Mouse (Mus musculus) stomach, embryonic 16.5 days (tissue): Measurements from ENCODE around the gene Irf1. TPM values are rescaled to one million over a fixed set of nuclear protein-coding genes. Genes with fewer than 3 reads are reported as not detected.
A peak's percentile ranks its signal among the peaks of the same experiment; 100 is the strongest.

Source experiments
- ATAC-seq: fragments of 200-750 bp; cut with Nextera tagmentation; 2 replicates; pipeline ENCODE4 v1.8.0; 2017; ENCODE audit warnings: moderate number of reproducible peaks, moderate TSS enrichment; ENCODE audit not compliant: insufficient read depth, low FRiP score
- H3K27ac ChIP-seq: fragments of 300-500 bp; sonication (generic); 2 replicates; pipeline ENCODE4 v1.5.1; 2014; ENCODE audit warnings: low read length
- H3K27me3 ChIP-seq: fragments of 300-500 bp; sonication (generic); 2 replicates; pipeline ENCODE4 v1.6.1; 2014; ENCODE audit warnings: low read length, control low read depth, mixed read lengths; ENCODE audit not compliant: control insufficient read depth, insufficient read depth
- H3K36me3 ChIP-seq: fragments of 300-500 bp; sonication (generic); 2 replicates; pipeline ENCODE4 v1.6.1; 2014; ENCODE audit warnings: low read length; ENCODE audit not compliant: control insufficient read depth, insufficient read depth
- H3K4me1 ChIP-seq: fragments of 300-500 bp; sonication (generic); 2 replicates; pipeline ENCODE4 v1.6.1; 2014; ENCODE audit warnings: low read length, control low read depth, mixed read lengths; ENCODE audit not compliant: control insufficient read depth, insufficient read depth
- H3K4me2 ChIP-seq: fragments of 300-500 bp; sonication (generic); 2 replicates; pipeline ENCODE4 v1.6.1; 2014; ENCODE audit warnings: low read depth, low read length, mixed read lengths
- H3K4me3 ChIP-seq: fragments of 300-500 bp; sonication (generic); replicated peaks from 2 replicates; pipeline ENCODE4 v1.5.1; 2014; ENCODE audit warnings: mild to moderate bottlenecking, low read length
- H3K9ac ChIP-seq: fragments of 300-500 bp; sonication (generic); 2 replicates; pipeline ENCODE4 v1.6.1; 2014; ENCODE audit warnings: low read length
- H3K9me3 ChIP-seq: fragments of 300-500 bp; sonication (generic); replicated peaks from 2 replicates; pipeline ENCODE4 v1.6.1; 2016; ENCODE audit warnings: low read length, control low read depth; ENCODE audit not compliant: control insufficient read depth
- WGBS: fragments of 180-500 bp; shearing (Covaris S2); extraction: QIAGEN DNeasy Blood & Tissue Kit; methylation state at CpG from one replicate; pipeline ENCODE4 v1.1.7; 2014; 5-methylcytosine and 5-hydroxymethylcytosine counted together
- polyA plus RNA-seq: library from polyadenylated mRNA; unstranded; fragments of >200 nt; fragmentation: Nextera tagmentation; extraction: Ambion mirVana; gene quantifications from 2 replicates; pipeline ENCODE4 v1.2.1, GENCODE M21; 2015

The Irf1 gene
- polyA plus RNA-seq, 1 experiment from 2014 or later, result 25.8 TPM

- peaks cover 5% of the 10 kb centered on the region for H3K4me1 ChIP-seq
- no peak for ATAC-seq
- no peaks in the 10 kb centered on the region for H3K9me3 ChIP-seq
- H3K4me2 ChIP-seq, result no peak overlapping the region
- H3K36me3 ChIP-seq, result no peaks in the 10 kb centered on the region
- H3K9ac ChIP-seq, result no peak overlapping the region
- no peak overlapping the region for H3K4me3 ChIP-seq
- H3K27me3 ChIP-seq, result no peaks in the 10 kb centered on the region
- WGBS, result 71% methylated on average over 13 of the region's 13 CpGs
- 0 out of 2 replicates have a peak overlapping the region, but pooled peaks have one; percentile 18 for H3K27ac ChIP-seq
Observed at GRCm38 (mm10) chr11:53786058-53787031, 16.5 kb downstream of the Irf1 start.

GRCm38 (mm10) chr11:53788196-53788595, 18.4 kb downstream of the Irf1 start:
- H3K4me3 ChIP-seq, result no peak overlapping the region
- H3K9me3 ChIP-seq, result no peaks in the 10 kb centered on the region; the same call in 1 of the 2 replicates
- WGBS, result 71% methylated on average over 8 of the region's 8 CpGs
- no peak overlapping the region for H3K4me2 ChIP-seq
- H3K36me3 ChIP-seq, result no peaks in the 10 kb centered on the region
- H3K27ac ChIP-seq, result no peak overlapping the region
- no peaks in the 10 kb centered on the region; the same call in none of the 2 replicates for H3K4me1 ChIP-seq
- H3K27me3 ChIP-seq, result no peaks in the 10 kb centered on the region
- no peak for ATAC-seq
- no peak overlapping the region for H3K9ac ChIP-seq

- H3K4me3 ChIP-seq, result no peak overlapping the region
- no peaks in the 10 kb centered on the region for H3K27me3 ChIP-seq
- no peak overlapping the region for H3K4me2 ChIP-seq
- no peak overlapping the region for H3K27ac ChIP-seq
- no peaks in the 10 kb centered on the region for H3K36me3 ChIP-seq
- no peaks in the 10 kb centered on the region; the same call in 1 of the 2 replicates for H3K9me3 ChIP-seq
- no peak for ATAC-seq
- no peak overlapping the region for H3K9ac ChIP-seq
- 60% methylated on average over 3 of the region's 3 CpGs for WGBS
- H3K4me1 ChIP-seq, result peaks cover 6% of the 10 kb centered on the region
Observed at GRCm38 (mm10) chr11:53789277-53789676, 19.5 kb downstream of the Irf1 start.

GRCm38 (mm10) chr11:53792986-53793385, 23.2 kb downstream of the Irf1 start:
- Histone ChIP-seq H3K9ac (no peak overlapping the region), H3K36me3 (no peaks in the 10 kb centered on the region), H3K4me1 (peaks cover 41% of the 10 kb centered on the region), H3K4me3 (no peak overlapping the region), H3K27me3 (no peaks in the 10 kb centered on the region), H3K4me2 (no peak overlapping the region), H3K9me3 (no peaks in the 10 kb centered on the region; the same call in 1 of the 2 replicates), H3K27ac (no peak overlapping the region)
- WGBS, result 55% methylated on average over 3 of the region's 3 CpGs
- no peak for ATAC-seq

- ATAC-seq, result no peak
- Histone ChIP-seq H3K9ac (no peak overlapping the region), H3K9me3 (no peaks in the 10 kb centered on the region; the same call in 1 of the 2 replicates), H3K27me3 (no peaks in the 10 kb centered on the region), H3K27ac (peak overlapping the region; percentile 47), H3K36me3 (no peaks in the 10 kb centered on the region), H3K4me3 (no peak overlapping the region), H3K4me1 (peaks cover 43% of the 10 kb centered on the region), H3K4me2 (no peak overlapping the region)
- 60% methylated on average over 3 of the region's 3 CpGs for WGBS
Observed at GRCm38 (mm10) chr11:53794015-53794414, 24.2 kb downstream of the Irf1 start.

- Histone ChIP-seq H3K36me3 (no peaks in the 10 kb centered on the region), H3K4me2 (peak overlapping the region; percentile 16), H3K27me3 (no peaks in the 10 kb centered on the region), H3K9me3 (no peaks in the 10 kb centered on the region; the same call in 1 of the 2 replicates), H3K27ac (peak overlapping the region; percentile 47), H3K4me3 (no peak overlapping the region), H3K4me1 (peaks cover 43% of the 10 kb centered on the region), H3K9ac (0 out of 2 replicates have a peak overlapping the region, but pooled peaks have one; percentile 2)
- ATAC-seq, result peak; percentile 57
- WGBS, result 29% methylated on average over 25 of the region's 25 CpGs
Observed at GRCm38 (mm10) chr11:53794671-53795557, 25.1 kb downstream of the Irf1 start.

- H3K4me1 ChIP-seq, result peaks cover 43% of the 10 kb centered on the region
- H3K27ac ChIP-seq, result peak overlapping the region; percentile 47; the same call in 1 of the 2 replicates
- no peak overlapping the region for H3K9ac ChIP-seq
- H3K9me3 ChIP-seq, result no peaks in the 10 kb centered on the region; the same call in 1 of the 2 replicates
- no peaks in the 10 kb centered on the region for H3K27me3 ChIP-seq
- ATAC-seq, result no peak
- 58% methylated on average over 8 of the region's 8 CpGs for WGBS
- no peak overlapping the region for H3K4me2 ChIP-seq
- no peak overlapping the region for H3K4me3 ChIP-seq
- H3K36me3 ChIP-seq, result no peaks in the 10 kb centered on the region
Observed at GRCm38 (mm10) chr11:53795813-53796212, 26.0 kb downstream of the Irf1 start.

- Histone ChIP-seq H3K9ac (0 out of 2 replicates have a peak overlapping the region, but pooled peaks have one; percentile 28), H3K9me3 (no peaks in the 10 kb centered on the region; the same call in 1 of the 2 replicates), H3K36me3 (no peaks in the 10 kb centered on the region), H3K4me1 (peaks cover 43% of the 10 kb centered on the region), H3K4me3 (no peak overlapping the region), H3K4me2 (peak overlapping the region; percentile 39), H3K27ac (peak overlapping the region; percentile 47), H3K27me3 (no peaks in the 10 kb centered on the region)
- no peak for ATAC-seq
- WGBS, result 39% methylated on average over 12 of the region's 12 CpGs
Observed at GRCm38 (mm10) chr11:53796409-53797151, 26.8 kb downstream of the Irf1 start.
